Mouse (Mus musculus) stomach, postnatal 0 days (tissue): ENCODE measurements around the gene Fyb.

Experiments used
- CTCF ChIP-seq: IDR thresholded peaks from 2 replicates; pipeline ENCODE4 v1.5.1; 2016; ENCODE audit warnings: antibody characterized with exemption, low read depth, mild to moderate bottlenecking, moderate library complexity
- EP300 ChIP-seq: optimal IDR thresholded peaks from 2 replicates; pipeline ENCODE3; 2016; ENCODE audit warnings: antibody characterized with exemption

- TF ChIP-seq CTCF = no peak
- TF ChIP-seq EP300 = no peak
Observed at GRCm38 (mm10) chr15:6579194-6579768, 56.6 kb downstream of the Fyb start.
